Comparison of ENCODE assay signal across 18 mouse cellular contexts in genomic region chr14:120401158-120401557, GRCm38 (mm10).
"Had no signal": no experiment of that assay in that cellular context is flagged by ENCODE, and none has a peak within 500 bp of the region (broad histone marks: within the 10 kb centered on the region; RNA-seq: fewer than 3 reads in every experiment).

No protein-coding gene starts in this region.

- H3K4me3 ChIP-seq: limb, embryonic 12.5 days; limb, embryonic 15.5 days; liver, embryonic 13.5 days; stomach, embryonic 15.5 days had no signal

- H3K27ac ChIP-seq: limb, embryonic 12.5 days; limb, embryonic 15.5 days; liver, embryonic 13.5 days; stomach, embryonic 15.5 days had no signal

- DNase-seq: kidney, adult 18-20 months; kidney, adult 9 months; kidney, postnatal 14 days; kidney, postnatal 4 days; left cerebral cortex, postnatal 4 days; liver, embryonic 13.5 days; lung, adult 2 months; lung, postnatal 14 days; lung, postnatal 4 days; midbrain, embryonic 14.5 days; right cerebral cortex, adult 18-20 months; right cerebral cortex, postnatal 14 days; right cerebral cortex, postnatal 4 days; thymus, postnatal 36 days had no signal

- H3K4me2 ChIP-seq: limb, embryonic 12.5 days; limb, embryonic 15.5 days; liver, embryonic 13.5 days; midbrain, embryonic 11.5 days; stomach, embryonic 15.5 days had no signal

- H3K9me3 ChIP-seq: limb, embryonic 12.5 days; limb, embryonic 15.5 days; liver, embryonic 13.5 days; stomach, embryonic 15.5 days had no signal

- H3K9ac ChIP-seq: limb, embryonic 12.5 days; limb, embryonic 15.5 days; liver, embryonic 13.5 days; stomach, embryonic 15.5 days had no signal

- H3K27me3 ChIP-seq: limb, embryonic 12.5 days; limb, embryonic 15.5 days; liver, embryonic 13.5 days; stomach, embryonic 15.5 days had no signal
